Mouse (Mus musculus) limb, embryonic 11.5 days (tissue): ENCODE measurements around the gene Fgd5. TPM values are rescaled to one million over a fixed set of nuclear protein-coding genes. Genes with fewer than 3 reads are reported as not detected.

Source experiments
- ATAC-seq: fragments of 200-750 bp; cut with Nextera tagmentation; 2 replicates; pipeline ENCODE4 v1.8.0; 2017; ENCODE audit warnings: low read depth; ENCODE audit not compliant: insufficient number of reproducible peaks, low FRiP score, low TSS enrichment
- DNase-seq: peaks from one replicate; pipeline ENCODE4 v3.0.0-alpha.2; 2015; ENCODE audit warnings: low spot score
- H3K27ac ChIP-seq: fragments of 300-500 bp; sonication (generic); replicated peaks from 2 replicates; pipeline ENCODE4 v1.5.1; 2014; ENCODE audit warnings: low read depth, mild to moderate bottlenecking, low read length
- H3K27me3 ChIP-seq: fragments of 300-500 bp; sonication (generic); 2 replicates; pipeline ENCODE4 v1.6.1; 2014; ENCODE audit warnings: mild to moderate bottlenecking, low read length, mixed read lengths; ENCODE audit not compliant: control insufficient read depth, insufficient read depth
- H3K36me3 ChIP-seq: fragments of 300-500 bp; sonication (generic); 2 replicates; pipeline ENCODE4 v1.6.1; 2014; ENCODE audit warnings: mild to moderate bottlenecking, low read length, moderate library complexity, mixed read lengths; ENCODE audit not compliant: control insufficient read depth, insufficient read depth
- H3K4me1 ChIP-seq: fragments of 300-500 bp; sonication (generic); 2 replicates; pipeline ENCODE4 v1.6.1; 2014; ENCODE audit warnings: low read length, mixed read lengths; ENCODE audit not compliant: control insufficient read depth, insufficient read depth
- H3K4me2 ChIP-seq: fragments of 300-500 bp; sonication (generic); 2 replicates; pipeline ENCODE4 v1.6.1; 2014; ENCODE audit warnings: low read depth, mild to moderate bottlenecking, moderate library complexity; ENCODE audit not compliant: severe bottlenecking
- H3K4me3 ChIP-seq: fragments of 300-500 bp; sonication (generic); 2 replicates; pipeline ENCODE4 v1.5.1; 2014; ENCODE audit warnings: low read depth, low read length
- H3K9ac ChIP-seq: fragments of 300-500 bp; sonication (generic); 2 replicates; pipeline ENCODE4 v1.6.1; 2014; ENCODE audit warnings: mild to moderate bottlenecking, low read length
- H3K9me3 ChIP-seq: fragments of 300-500 bp; sonication (generic); 2 replicates; pipeline ENCODE4 v1.6.1; 2016; ENCODE audit warnings: low read length; ENCODE audit not compliant: control insufficient read depth
- polyA plus RNA-seq: library from polyadenylated mRNA; unstranded; fragments of >200 nt; fragmentation: Nextera tagmentation; extraction: Ambion mirVana; gene quantifications from 2 replicates; pipeline ENCODE4 v1.2.1, GENCODE M21; 2014

Gene Fgd5
- polyA plus RNA-seq, 1 experiment from 2014 or later = 3.5 TPM

GRCm38 (mm10) chr6:92124547-92124946 is 145.9 kb downstream of the Fgd5 start:
- no peak overlapping the region for H3K9ac ChIP-seq
- H3K4me3 ChIP-seq = no peak overlapping the region
- no peaks in the 10 kb centered on the region for H3K9me3 ChIP-seq
- ATAC-seq (no peak), DNase-seq (no peak)
- no peak overlapping the region for H3K27ac ChIP-seq
- H3K27me3 ChIP-seq = no peaks in the 10 kb centered on the region
- no peak overlapping the region for H3K4me2 ChIP-seq
- no peaks in the 10 kb centered on the region for H3K36me3 ChIP-seq
- H3K4me1 ChIP-seq = no peaks in the 10 kb centered on the region

Other genes with a start within 250 kb of the Fgd5 start
- gene Grip2, start 151.6 kb upstream of the Fgd5 start, polyA plus RNA-seq = 0.16 and 0.33 TPM in 2 replicates
- gene Ccdc174, start 100.8 kb upstream of the Fgd5 start, polyA plus RNA-seq = 43.3 and 46.1 TPM in 2 replicates
- 0.48 and 0.73 TPM in 2 replicates for gene 4930590J08Rik, start 76.1 kb upstream of the Fgd5 start, polyA plus RNA-seq
- 21.2 and 22.3 TPM in 2 replicates for gene Nr2c2, start 112.5 kb downstream of the Fgd5 start, polyA plus RNA-seq
- gene Mrps25, start 205.2 kb downstream of the Fgd5 start, polyA plus RNA-seq = 83.9 and 91.7 TPM in 2 replicates
- 16.8 and 17.1 TPM in 2 replicates for gene Rbsn, start 236.0 kb downstream of the Fgd5 start, polyA plus RNA-seq